Mouse (Mus musculus): ENCODE results near the gene 9930022D16Rik.

9930022D16Rik gene

GRCm38 (mm10) chr11:109445438-109446035, 31.8 kb downstream of the 9930022D16Rik start:
- peak; percentile 73 for DNase-seq (ENCODE audit: low read depth, low spot score)

- no peak for DNase-seq (ENCODE audit: low read depth, low spot score)
Measured at GRCm38 (mm10) chr11:109451169-109451568, 37.5 kb downstream of the 9930022D16Rik start.

- no peak for DNase-seq (ENCODE audit: low read depth, low spot score)
Measured at GRCm38 (mm10) chr11:109456261-109456660, 42.5 kb downstream of the 9930022D16Rik start.

DNA sequence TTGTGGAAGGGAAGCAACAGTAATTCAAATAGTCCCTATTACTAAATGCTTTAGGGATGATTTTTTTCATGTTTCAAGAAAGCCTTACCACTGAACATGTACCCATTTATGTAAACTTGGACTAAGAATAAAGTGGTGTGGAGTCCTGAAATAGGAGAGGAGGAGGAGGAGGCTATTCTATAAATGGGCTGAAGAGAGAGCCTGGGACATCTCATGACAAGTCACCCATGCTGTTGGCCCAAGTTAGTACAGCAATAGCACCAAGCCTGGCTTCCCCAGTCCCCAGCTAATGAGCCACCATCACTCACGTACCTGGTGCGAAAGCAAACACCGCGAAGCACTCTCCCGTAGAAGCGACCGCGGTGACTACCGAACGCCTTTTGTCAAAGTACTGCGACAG, 44.4 kb downstream of the 9930022D16Rik start:
- DNase-seq (ENCODE audit: low read depth, low spot score), result no peak

GRCm38 (mm10) chr11:109460586-109460985, 46.9 kb downstream of the 9930022D16Rik start:
- no peak for DNase-seq (ENCODE audit: low read depth, low spot score)

GRCm38 (mm10) chr11:109465068-109465467, 51.4 kb downstream of the 9930022D16Rik start:
- no peak for DNase-seq (ENCODE audit: low read depth, low spot score)

DNA sequence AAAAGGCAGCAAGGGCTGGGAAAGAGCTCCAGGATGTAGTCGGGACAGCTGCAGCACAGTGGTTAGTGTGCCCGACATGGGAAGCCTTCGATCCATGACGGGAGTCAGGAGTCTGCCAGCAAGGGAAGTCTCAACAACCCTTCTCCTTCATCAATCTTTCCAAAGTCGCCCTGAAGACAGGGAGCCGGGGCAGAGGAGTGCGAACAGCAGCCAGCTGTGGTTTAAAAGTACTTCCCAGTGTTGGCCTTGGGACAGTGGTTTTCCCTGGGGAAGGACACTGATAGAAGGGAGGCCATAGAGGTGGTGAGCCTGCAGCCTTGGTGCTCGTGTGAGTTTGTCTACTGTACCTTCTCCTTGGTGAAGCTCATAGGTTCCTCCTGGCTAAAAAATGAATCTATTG, 53.3 kb downstream of the 9930022D16Rik start:
- no peak for DNase-seq (ENCODE audit: low read depth, low spot score)

- DNase-seq (ENCODE audit: low read depth, low spot score), result no peak
Measured at GRCm38 (mm10) chr11:109468133-109468532, 54.4 kb downstream of the 9930022D16Rik start.
